Mouse (Mus musculus) heart, postnatal 10 days (tissue): ENCODE results near the gene Unc13d. TPM values are rescaled to one million over a fixed set of nuclear protein-coding genes. Genes with fewer than 3 reads are reported as not detected.
"Not testable (repeated sequence)": the region's sequence is repeated elsewhere in the genome, so short reads cannot be mapped to it uniquely, and the experiment has no call there.

Experiments
- DNase-seq, 2 experiments: peaks; one replicate each; pipeline ENCODE4 v3.0.0; 2021
- intact Hi-C: fragments of 180-260 bp; cut with DNase I; formaldehyde crosslinking; loops from one replicate; pipeline ENCODE4 v1.15.1; 2025
- total RNA-seq, 2 experiments: library from RNA; stranded (reverse); gene quantifications; 2 replicates each; pipeline ENCODE4 v1.2.3; 2021

Unc13d gene
- total RNA-seq, 2 experiments from 2014 or later: 0.52 to 1.0 TPM

DNA sequence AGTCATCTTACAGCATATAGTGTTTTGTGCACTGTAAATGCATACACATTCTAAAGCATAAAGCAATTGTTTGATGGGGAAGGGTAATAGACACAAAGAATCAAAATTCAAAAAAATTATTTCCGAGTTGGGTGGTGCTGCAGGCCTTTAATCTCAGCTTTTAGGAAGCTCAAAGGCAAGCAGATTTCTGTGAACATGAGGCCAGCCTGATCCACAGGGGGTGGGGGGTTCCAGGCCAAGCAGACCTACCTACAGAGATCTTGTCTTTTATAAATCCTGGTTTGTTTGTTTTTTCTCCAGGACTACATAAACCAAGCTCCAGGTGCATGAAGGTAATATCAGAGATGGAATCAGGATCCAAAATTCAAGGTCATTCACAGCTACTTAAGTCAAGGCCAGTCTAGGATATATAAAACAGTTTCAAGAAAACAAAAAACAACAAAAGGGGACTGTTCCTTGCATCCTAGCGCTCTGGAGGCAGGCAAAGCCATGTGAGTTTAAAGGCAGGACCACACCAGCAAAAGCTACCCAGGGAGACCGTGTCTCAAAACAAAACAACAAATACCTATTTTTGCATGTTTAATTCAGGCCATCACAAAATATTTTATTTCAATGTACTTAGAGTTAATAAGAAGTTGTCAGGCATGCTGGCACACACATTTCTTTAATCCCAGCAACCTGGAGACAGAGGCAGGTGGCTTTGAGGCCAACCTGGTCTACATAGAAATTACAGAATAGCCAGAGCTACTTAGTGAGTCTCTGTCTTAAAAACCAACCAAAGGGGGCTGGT lies 52.5 kb downstream of the Unc13d start:
- intact Hi-C loops: no loop called here
- DNase-seq: no peak

DNA sequence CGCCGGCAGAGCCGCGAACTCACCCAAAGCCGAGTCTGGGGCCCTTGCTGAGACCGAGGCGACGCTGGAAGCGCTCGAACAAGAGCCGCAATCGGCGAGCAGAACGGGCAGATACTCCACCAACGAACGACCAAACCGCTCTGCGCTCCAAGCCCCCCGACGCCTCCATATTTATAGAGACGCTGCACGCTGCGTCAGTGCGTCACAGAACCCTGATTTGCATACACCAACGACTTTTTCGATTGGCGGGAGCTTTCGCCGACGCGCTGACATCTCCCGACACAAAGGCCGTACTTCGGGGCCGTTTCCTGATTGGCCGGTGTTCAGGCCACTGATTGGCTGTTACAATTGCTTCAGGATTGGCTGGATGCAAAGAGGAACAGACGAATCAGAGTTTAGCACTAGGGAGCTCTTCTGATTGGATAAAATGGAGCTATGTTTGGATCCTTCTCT lies 53.4 kb downstream of the Unc13d start:
- DNase-seq: peak; percentile 98
- intact Hi-C loops: no loop called here

DNA sequence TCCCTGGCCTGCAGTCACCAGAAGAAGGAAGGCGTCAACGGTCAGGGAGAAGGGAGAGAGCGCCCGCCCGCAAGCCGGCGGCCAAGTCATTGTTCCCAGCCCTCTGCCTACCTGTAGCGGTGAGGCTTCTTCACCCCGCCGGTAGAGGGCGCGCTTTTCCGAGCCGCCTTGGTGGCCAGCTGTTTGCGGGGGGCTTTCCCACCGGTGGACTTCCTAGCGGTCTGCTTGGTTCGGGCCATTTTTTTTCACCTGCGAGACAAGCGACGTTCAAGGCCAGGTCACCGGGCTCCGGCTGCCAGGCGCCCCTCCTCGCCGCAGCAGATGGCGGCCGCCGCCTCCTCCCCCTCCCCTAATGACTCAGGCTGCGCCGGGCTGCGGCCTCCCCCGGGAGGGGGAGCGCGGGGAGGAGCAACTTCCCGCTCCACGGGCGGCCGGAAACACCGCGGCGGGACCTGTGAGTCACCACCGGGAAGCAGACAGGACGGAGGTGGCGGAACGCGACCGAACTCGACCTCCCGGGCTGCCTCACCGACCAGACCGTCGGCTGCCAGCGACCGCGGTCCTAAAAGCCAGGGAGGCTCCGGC lies 53.9 kb downstream of the Unc13d start:
- intact Hi-C loops: no loop called here
- DNase-seq: peak; percentile 81 to 87

DNA sequence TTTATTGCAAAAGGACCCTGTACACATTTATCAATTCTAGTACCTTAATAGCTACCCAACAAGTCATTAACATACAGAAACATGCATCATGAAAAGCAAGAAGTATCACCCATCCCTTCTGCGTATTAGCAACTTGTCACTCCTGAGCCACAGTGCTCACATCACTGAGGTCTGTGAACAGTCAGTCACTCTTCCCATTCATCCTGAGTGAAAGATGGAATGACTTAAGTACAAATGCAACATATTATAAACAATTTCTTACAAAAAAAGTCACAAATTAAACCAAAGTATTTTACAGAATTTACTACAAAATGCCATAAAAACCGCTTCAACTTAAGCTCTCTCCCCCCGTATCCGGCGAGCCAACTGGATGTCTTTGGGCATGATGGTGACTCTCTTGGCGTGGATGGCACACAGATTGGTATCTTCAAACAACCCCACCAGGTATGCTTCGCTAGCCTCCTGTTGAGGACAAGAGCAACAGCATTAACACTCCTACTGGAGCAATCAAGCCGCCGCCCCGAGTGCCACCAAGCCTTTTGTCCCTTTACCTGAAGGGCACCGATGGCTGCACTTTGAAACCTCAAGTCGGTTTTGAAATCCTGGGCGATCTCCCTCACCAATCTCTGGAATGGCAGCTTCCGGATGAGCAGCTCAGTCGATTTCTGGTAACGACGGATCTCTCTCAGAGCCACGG lies 54.5 kb downstream of the Unc13d start:
- peak in 1 of 2 experiments; percentile 53 for DNase-seq
- intact Hi-C loops: not testable (repeated sequence)

DNA sequence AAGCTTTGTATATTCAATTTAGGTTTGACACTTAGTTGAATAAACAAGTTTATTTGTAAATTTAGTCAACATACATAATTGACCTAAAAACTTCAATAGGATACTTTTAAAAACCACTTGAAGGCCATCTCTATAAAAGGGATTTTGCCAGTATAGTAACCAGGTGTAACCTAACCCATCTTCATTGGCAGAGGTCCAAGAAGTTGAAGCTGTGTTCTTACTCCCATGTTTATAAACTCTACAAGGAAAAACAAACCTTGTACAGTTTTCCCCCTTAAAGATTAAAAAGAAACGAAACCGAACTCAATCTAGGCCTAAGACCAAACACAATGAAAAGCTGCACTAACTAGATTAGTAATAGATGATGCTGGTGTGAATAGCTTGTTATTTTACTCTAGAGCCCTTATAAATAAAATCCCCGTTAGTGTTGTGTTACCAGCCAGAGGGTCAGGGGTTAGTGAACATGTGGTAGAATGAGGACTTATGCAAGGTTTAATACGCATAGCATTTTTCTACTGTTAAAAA lies 55.4 kb downstream of the Unc13d start:
- intact Hi-C loops: no loop called here
- DNase-seq: no peak

DNA sequence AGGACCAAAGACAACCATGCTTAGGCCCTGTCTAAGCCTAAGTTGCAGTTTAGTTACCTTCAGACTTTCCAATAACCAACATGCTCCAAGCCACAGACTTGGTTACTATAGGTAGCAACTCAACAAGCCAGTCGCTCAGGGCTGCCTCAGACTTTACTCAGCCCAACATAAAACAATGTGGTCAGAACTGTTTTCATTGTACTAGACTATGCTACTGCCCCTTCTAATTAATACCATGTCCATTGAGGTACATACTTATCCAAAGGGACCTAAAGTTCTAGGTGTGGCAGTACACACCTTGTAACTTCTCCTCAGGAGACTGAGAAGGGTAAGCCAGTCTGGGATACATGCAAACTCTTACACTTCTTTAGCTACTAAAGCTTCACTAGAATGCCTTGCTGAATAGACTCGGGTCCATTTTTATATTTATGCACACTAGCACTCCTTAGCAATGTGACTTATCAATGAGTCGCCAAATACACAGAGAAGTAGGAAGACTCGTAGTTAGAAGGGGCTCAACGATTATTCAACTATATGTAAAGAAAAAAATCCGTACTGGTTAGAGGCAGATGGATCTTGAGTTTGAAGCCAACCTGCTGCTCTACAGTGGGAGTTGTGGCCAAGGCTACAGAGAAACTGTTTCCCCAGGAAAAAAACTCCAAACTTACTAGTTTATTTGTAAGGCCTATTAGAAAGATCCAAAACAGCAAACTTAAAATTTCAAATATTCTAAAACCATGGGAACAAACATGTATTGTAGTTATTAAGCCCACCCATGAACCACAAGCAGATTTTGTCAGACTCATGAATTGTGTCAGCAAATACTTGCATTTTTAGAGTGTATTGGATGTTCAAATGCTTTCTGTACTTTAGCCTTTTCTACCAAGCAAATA lies 56.2 kb downstream of the Unc13d start:
- no peak for DNase-seq
- intact Hi-C loops: no loop called here

DNA sequence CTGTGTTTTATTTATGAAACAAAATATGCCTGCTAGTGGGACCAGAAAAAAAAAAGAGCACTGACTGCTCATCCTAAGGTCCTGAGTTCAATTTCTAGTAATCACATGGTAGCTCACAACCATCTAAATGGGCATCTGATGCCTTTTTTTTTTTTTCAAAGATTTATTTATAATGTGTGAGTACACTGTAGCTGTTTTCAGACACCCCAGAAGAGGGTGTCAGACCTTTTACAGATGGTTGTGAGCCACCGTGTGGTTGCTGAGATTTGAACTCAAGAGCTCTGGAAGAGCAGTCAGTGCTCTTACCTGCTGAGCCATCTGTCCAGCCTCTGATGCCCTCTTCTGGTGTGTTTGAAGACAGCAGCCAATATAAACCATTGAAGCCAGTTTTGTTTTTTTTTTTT lies 57.2 kb downstream of the Unc13d start:
- intact Hi-C loops: no loop called here
- no peak for DNase-seq

DNA sequence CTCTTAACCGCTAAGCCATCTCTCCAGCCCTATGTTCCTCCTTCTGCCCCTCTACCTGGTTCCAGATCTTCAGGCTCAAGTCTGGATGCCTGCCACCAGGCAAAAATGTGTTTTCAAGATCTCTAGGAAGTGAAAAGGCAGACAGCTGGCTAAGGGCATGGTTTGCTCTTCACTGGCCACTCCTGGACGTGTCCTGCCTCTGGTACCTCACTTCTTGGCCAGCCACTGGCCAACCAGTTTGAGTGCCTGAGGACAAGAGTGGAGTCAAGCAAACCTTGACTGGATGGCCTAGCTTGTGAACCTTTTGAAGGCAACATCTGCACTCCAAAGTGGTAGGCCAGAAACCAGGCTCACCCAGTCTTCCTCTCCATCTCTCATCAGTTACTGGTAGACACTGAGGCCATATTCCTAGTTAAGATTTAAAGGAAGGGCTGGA lies 57.8 kb downstream of the Unc13d start:
- peak in 1 of 2 experiments; percentile 69 for DNase-seq
- intact Hi-C loops: no loop called here

DNA sequence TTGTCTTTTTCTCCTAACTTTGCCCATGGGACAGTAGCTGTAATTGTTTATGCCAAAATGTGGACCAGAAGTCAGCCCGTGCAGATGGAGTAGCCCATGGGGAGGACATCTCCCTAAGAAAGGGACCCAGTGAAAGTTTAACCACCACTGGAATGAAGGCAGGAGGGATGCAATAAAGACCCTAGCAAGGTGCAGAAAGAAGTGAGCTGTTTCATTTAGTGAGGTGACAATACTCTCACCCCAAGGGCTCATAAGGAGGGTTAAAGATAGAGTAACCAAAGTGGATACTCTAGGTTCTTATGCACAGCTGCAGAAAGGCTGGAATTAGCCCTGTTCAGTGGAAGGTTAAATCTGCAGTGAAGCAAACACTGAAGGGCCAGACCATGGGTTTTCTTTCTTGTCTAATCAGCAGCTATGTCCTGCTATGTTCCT lies 58.4 kb downstream of the Unc13d start:
- intact Hi-C loops: no loop called here
- DNase-seq: peak in 1 of 2 experiments; percentile 42

DNA sequence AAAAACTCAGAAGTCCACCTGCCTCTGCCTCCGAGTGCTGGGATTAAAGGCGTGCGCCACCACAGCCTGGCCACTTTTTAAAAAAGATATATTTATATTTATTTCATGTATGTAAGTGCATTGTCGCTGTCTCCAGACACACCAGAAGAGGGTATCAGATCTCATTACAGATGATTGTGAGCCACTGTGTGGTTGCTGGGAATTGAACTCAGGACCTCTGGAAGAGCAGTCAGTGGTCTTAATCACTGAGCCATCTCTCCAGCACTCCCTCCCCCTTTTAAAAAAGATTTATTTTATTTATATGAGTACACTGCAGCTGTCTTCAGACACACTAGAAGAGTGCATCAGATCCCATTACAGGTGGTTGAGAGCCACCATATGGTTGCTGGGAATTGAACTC lies 58.9 kb downstream of the Unc13d start:
- intact Hi-C loops: not testable (repeated sequence)
- peak in 1 of 2 experiments; percentile 15 for DNase-seq

DNA sequence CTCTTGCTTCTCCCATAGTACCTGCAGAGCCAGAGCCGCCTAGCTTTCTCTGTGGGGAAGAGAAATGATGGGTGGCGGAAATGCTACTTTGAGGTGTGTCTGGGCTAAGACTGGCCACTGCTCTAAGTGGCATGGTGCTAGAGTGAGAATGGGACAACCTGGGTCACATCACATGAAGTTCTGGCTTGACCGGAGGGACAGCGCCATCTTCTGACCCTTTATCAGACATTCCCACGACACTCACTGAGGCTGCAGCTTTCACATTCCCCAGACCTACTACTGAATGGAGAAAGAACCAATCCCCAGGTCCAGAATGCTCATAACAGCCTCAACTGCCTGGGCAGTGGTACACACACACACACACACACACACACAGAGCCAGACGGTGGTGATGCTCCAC lies 59.7 kb downstream of the Unc13d start:
- intact Hi-C loops: no loop called here
- peak; percentile 52 to 67 for DNase-seq

DNA sequence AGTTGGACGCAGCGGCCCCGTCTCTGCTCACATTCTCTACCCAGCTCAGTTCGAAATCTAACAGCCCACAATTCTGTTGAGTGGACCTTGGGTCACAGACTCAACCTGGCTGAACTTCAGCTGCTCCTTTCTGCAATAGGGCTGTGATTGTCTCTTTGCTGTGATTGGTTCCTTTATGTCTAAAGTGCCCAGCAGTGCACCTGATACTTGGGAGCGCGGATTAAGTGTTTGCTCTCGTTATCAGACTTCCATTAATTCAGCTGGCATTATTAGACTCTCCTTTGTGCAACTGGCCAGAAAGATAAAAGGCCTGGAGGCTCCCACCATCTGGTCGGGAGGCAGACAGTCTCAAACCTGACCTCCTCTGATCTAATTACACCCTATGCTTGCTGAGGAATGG lies 62.9 kb downstream of the Unc13d start:
- intact Hi-C loops: loop anchor here (5.0 kb wide), 1 partner anchor 117 kb away; the partner anchor contains the start of gene Trim65

DNA sequence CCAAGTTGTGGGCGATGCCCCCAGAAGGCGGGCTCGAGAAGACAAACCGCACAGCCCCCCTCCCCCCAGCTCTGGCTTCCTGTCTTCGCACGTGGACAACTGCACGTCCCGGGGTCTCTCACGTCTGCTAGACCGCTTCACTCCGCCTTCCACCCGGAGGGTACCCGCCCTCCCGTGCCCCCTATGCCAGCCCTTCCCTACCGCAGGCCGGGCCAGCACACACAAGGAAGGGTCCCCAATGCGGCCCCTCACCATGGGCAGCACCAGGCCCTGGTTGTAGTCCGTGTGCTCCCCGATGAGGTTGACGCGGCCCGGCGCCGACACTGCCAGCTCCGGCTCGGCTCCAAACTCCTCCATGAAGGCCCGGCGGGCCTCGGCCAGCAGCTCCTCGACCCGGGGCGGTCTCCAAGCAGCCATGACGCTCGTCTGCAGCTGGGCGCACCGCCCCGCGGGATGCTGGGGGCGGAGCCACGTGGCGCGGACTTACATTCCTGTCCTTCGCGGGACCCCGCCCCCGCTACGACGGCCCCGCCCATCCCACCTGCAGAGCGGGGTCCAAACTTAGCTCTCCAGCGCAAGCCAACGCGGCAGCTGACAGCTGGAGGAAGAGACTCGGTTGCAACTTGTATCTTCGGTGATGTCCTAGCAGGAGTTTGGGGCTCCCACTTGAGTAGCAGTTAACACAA lies 65.4 kb downstream of the Unc13d start, which contains the start of gene Galk1:
Gene Galk1, minus strand, starts transcription at position 458 of the 686 bp plus-strand sequence.
- peak; percentile 92 for DNase-seq
- intact Hi-C loops: loop anchor here (5.0 kb wide), 1 partner anchor 120 kb away; the partner anchor contains the start of gene Trim65

More for the DNA sequence above, 62.9 kb downstream of the Unc13d start:
- no peak for DNase-seq

Other genes with a start within 250 kb of the Unc13d start
- under 1 TPM; 0.17 to 0.22 TPM for gene Myo15b, start 219.6 kb downstream of the Unc13d start, total RNA-seq
- 10 to 100 TPM; 28.7 to 43.3 TPM for gene Smim5, start 178.0 kb downstream of the Unc13d start, total RNA-seq
- gene Smim6, start 165.9 kb downstream of the Unc13d start, total RNA-seq: under 1 TPM; 0.37 to 0.45 TPM
- 10 to 100 TPM; 26.6 to 26.7 TPM for gene Sap30bp, start 144.7 kb downstream of the Unc13d start, total RNA-seq
- gene Recql5, start 144.5 kb downstream of the Unc13d start, total RNA-seq: 10 to 100 TPM in 1 of 2 experiments, 1 to 10 TPM in 1; 8.3 to 10.9 TPM
- gene Itgb4, start 103.3 kb downstream of the Unc13d start, total RNA-seq: 1 to 10 TPM; 4.8 to 5.5 TPM
- gene Galk1, start 65.2 kb downstream of the Unc13d start, total RNA-seq: 10 to 100 TPM; 31.7 to 33.1 TPM
- gene H3f3b, start 50.0 kb downstream of the Unc13d start, total RNA-seq: 100 to 1,000 TPM; 338 to 393 TPM
- gene Unk, start 47.6 kb downstream of the Unc13d start, total RNA-seq: 10 to 100 TPM; 16.3 to 17.0 TPM
- gene Wbp2, start 9.0 kb upstream of the Unc13d start, total RNA-seq: 10 to 100 TPM; 96.6 to 99.5 TPM
- 10 to 100 TPM; 43.3 to 49.7 TPM for gene Trim47, start 49.2 kb upstream of the Unc13d start, total RNA-seq
- gene Trim65, start 53.2 kb upstream of the Unc13d start, total RNA-seq: 1 to 10 TPM; 5.4 to 6.3 TPM
- gene Mrpl38, start 60.9 kb upstream of the Unc13d start, total RNA-seq: 10 to 100 TPM; 55.9 to 56.8 TPM
- 10 to 100 TPM; 17.4 to 17.7 TPM for gene Fbf1, start 90.2 kb upstream of the Unc13d start, total RNA-seq
- gene Ten1, start 120.9 kb upstream of the Unc13d start, total RNA-seq: 10 to 100 TPM; 29.7 to 34.0 TPM
- gene Acox1, start 121.1 kb upstream of the Unc13d start, total RNA-seq: 10 to 100 TPM; 92.5 to 99.9 TPM
- 1 to 10 TPM; 1.2 TPM for gene Evpl, start 160.1 kb upstream of the Unc13d start, total RNA-seq
- gene Srp68, start 196.3 kb upstream of the Unc13d start, total RNA-seq: 10 to 100 TPM; 58.7 to 59.8 TPM
- gene Galr2, start 203.0 kb upstream of the Unc13d start, total RNA-seq: not detected
- gene Exoc7, start 229.3 kb upstream of the Unc13d start, total RNA-seq: 10 to 100 TPM; 61.0 to 65.9 TPM